Mouse (Mus musculus): ENCODE measurements around the gene Pam. TPM values are rescaled to one million over a fixed set of nuclear protein-coding genes. Genes with fewer than 3 reads are reported as not detected.

Gene Pam
- polyA plus RNA-seq, 2 experiments from 2014 or later, result 3.3 to 5.9 TPM

- no peak for ATAC-seq
Measured at GRCm38 (mm10) chr1:98079640-98080039, 15.8 kb downstream of the Pam start.

GRCm38 (mm10) chr1:98078735-98079134 is 16.7 kb downstream of the Pam start:
- no peak for ATAC-seq

- ATAC-seq, result no peak
Measured at GRCm38 (mm10) chr1:98073826-98074225, 21.6 kb downstream of the Pam start.

GRCm38 (mm10) chr1:98073127-98073526 is 22.3 kb downstream of the Pam start:
- no peak for ATAC-seq

- ATAC-seq, result no peak
Measured at GRCm38 (mm10) chr1:98072045-98072444, 23.4 kb downstream of the Pam start.

GRCm38 (mm10) chr1:98071436-98071835 is 24.0 kb downstream of the Pam start:
- ATAC-seq, result no peak

- ATAC-seq, result no peak
Measured at GRCm38 (mm10) chr1:98070743-98071325, 24.6 kb downstream of the Pam start.

GRCm38 (mm10) chr1:98068177-98068576 is 27.3 kb downstream of the Pam start:
- no peak for ATAC-seq

- ATAC-seq, result no peak
Measured at GRCm38 (mm10) chr1:98062074-98062473, 33.4 kb downstream of the Pam start.

- ATAC-seq, result no peak
Measured at GRCm38 (mm10) chr1:98059401-98059800, 36.0 kb downstream of the Pam start.

GRCm38 (mm10) chr1:98056996-98057945 is 38.2 kb downstream of the Pam start:
- no peak for ATAC-seq

GRCm38 (mm10) chr1:98056277-98056676 is 39.2 kb downstream of the Pam start:
- no peak for ATAC-seq

GRCm38 (mm10) chr1:98055591-98055990 is 39.9 kb downstream of the Pam start:
- no peak for ATAC-seq

GRCm38 (mm10) chr1:98053994-98054393 is 41.5 kb downstream of the Pam start:
- no peak for ATAC-seq

- ATAC-seq, result no peak
Measured at GRCm38 (mm10) chr1:98053447-98053846, 42.0 kb downstream of the Pam start.

GRCm38 (mm10) chr1:98052775-98053174 is 42.7 kb downstream of the Pam start:
- ATAC-seq, result no peak

GRCm38 (mm10) chr1:98051039-98051438 is 44.4 kb downstream of the Pam start:
- no peak for ATAC-seq

- ATAC-seq, result no peak
Measured at GRCm38 (mm10) chr1:98049756-98050155, 45.7 kb downstream of the Pam start.

- no peak for ATAC-seq
Measured at GRCm38 (mm10) chr1:98048218-98048801, 47.1 kb downstream of the Pam start.

GRCm38 (mm10) chr1:98047284-98048217 is 47.9 kb downstream of the Pam start:
- ATAC-seq, result no peak

GRCm38 (mm10) chr1:98042425-98042824 is 53.0 kb downstream of the Pam start:
- ATAC-seq, result no peak

- no peak for ATAC-seq
Measured at GRCm38 (mm10) chr1:98038252-98038651, 57.2 kb downstream of the Pam start.
